Mouse (Mus musculus) heart, adult 18-20 months (tissue): ENCODE results near the gene Gm21312. TPM values are rescaled to one million over a fixed set of nuclear protein-coding genes. Genes with fewer than 3 reads are reported as not detected.
"Not testable (repeated sequence)": the region's sequence is repeated elsewhere in the genome, so short reads cannot be mapped to it uniquely, and the experiment has no call there.

Experiments
- DNase-seq, 2 experiments: peaks; one replicate each; pipeline ENCODE4 v3.0.0; 2021 to 2022; ENCODE audit warnings: mixed read lengths in 1 of 2
- long read RNA-seq, 2 experiments: library from polyadenylated mRNA; stranded (forward); transcript quantifications; one replicate each; pipeline ENCODE4 v2.0.0; 2021
- total RNA-seq, 2 experiments: library from RNA; stranded (reverse); gene quantifications; 2 replicates each; pipeline ENCODE4 v1.2.3; 2021

Gene Gm21312
- total RNA-seq, result not detected
- long read RNA-seq, experiment 1, result 0 reads
- long read RNA-seq, experiment 2, result 0 reads

GRCm38 (mm10) chr10:104176724-104177123 is at the start of gene Gm21312:
TSS of gene Gm21312 (plus strand) at chr10:104177024.
- DNase-seq, result not testable (repeated sequence)

GRCm38 (mm10) chr10:104142687-104143086 is 34.1 kb upstream of the Gm21312 start, which contains the start of gene Gm21293:
TSS of gene Gm21293 (plus strand) at chr10:104142987.
- DNase-seq, result not testable (repeated sequence)

- not testable (repeated sequence) for DNase-seq
Observed at GRCm38 (mm10) chr10:104151197-104151596, 25.6 kb upstream of the Gm21312 start, which contains the start of gene Gm6763. TSS of gene Gm6763 (plus strand) at chr10:104151497.

GRCm38 (mm10) chr10:104159706-104160105 is 17.1 kb upstream of the Gm21312 start, which contains the start of gene Gm8764:
TSS of gene Gm8764 (plus strand) at chr10:104160006.
- DNase-seq, result not testable (repeated sequence)

- not testable (repeated sequence) for DNase-seq
Observed at GRCm38 (mm10) chr10:104168215-104168614, 8.6 kb upstream of the Gm21312 start, which contains the start of gene Gm21304. TSS of gene Gm21304 (plus strand) at chr10:104168515.

- not testable (repeated sequence) for DNase-seq
Observed at GRCm38 (mm10) chr10:104185233-104185632, 8.4 kb downstream of the Gm21312 start, which contains the start of gene Gm20765. TSS of gene Gm20765 (plus strand) at chr10:104185533.

- DNase-seq, result not testable (repeated sequence)
Observed at GRCm38 (mm10) chr10:104193742-104194141, 16.9 kb downstream of the Gm21312 start, which contains the start of gene Gm4340. TSS of gene Gm4340 (plus strand) at chr10:104194042.

- no peak for DNase-seq
Observed at GRCm38 (mm10) chr10:104209655-104210054, 32.8 kb downstream of the Gm21312 start.

- DNase-seq, result no peak
Observed at GRCm38 (mm10) chr10:104210268-104210990, 33.6 kb downstream of the Gm21312 start.

- DNase-seq, result no peak
Observed at GRCm38 (mm10) chr10:104214527-104214926, 37.7 kb downstream of the Gm21312 start.

GRCm38 (mm10) chr10:104220303-104221021 is 43.6 kb downstream of the Gm21312 start:
- no peak for DNase-seq

Other genes starting within 250 kb of the Gm21312 start
- not detected for gene Gm21293, start 34.0 kb upstream of the Gm21312 start, total RNA-seq
- not detected for gene Gm6763, start 25.5 kb upstream of the Gm21312 start, total RNA-seq
- not detected for gene Gm8764, start 17.0 kb upstream of the Gm21312 start, total RNA-seq
- gene Gm21304, start 8.5 kb upstream of the Gm21312 start, total RNA-seq, result not detected
- not detected for gene Gm20765, start 8.5 kb downstream of the Gm21312 start, total RNA-seq
- not detected for gene Gm4340, start 17.0 kb downstream of the Gm21312 start, total RNA-seq